Mouse (Mus musculus): ENCODE data around the gene Pon1.

GRCm38 (mm10) chr6:5155313-5155927, 38.3 kb downstream of the Pon1 start:
- TF ChIP-seq CTCF (IDR thresholded peaks at IDR 0.05; ENCODE audit: borderline replicate concordance, insufficient read depth, low read depth, low read length): no peak
- TF ChIP-seq POLR2A (IDR thresholded peaks at IDR 0.05; ENCODE audit: borderline replicate concordance, insufficient read depth, low read length): no peak
